Mouse (Mus musculus): ENCODE measurements around the gene Gm732. TPM values are rescaled to one million over a fixed set of nuclear protein-coding genes. Genes with fewer than 3 reads are reported as not detected.

Gene Gm732
- polyA plus RNA-seq (2017; shearing (Covaris generic)), result not detected

GRCm38 (mm10) chrX:107948365-107948764, at the start of gene Gm732:
Gene Gm732, minus strand, starts transcription at chrX:107948465.

Other genes starting within 250 kb of the Gm732 start
- under 1 TPM in 1 of 2 experiments, not detected in 1; 0.14 TPM for gene Tent5d, start 155.9 kb downstream of the Gm732 start, polyA plus RNA-seq (2017; shearing (Covaris generic))
- gene 2610002M06Rik, start 132.1 kb downstream of the Gm732 start, polyA plus RNA-seq (2017; shearing (Covaris generic)), result 10 to 100 TPM; 22.3 to 29.2 TPM